Mouse (Mus musculus) ovary, adult 18-20 months (tissue): Measurements from ENCODE around the gene Clcn3.
"Not testable (repeated sequence)": the region's sequence is repeated elsewhere in the genome, so short reads cannot be mapped to it uniquely, and the experiment has no call there.

Experiments
- DNase-seq: peaks from one replicate; pipeline ENCODE4 v3.0.0; 2022; ENCODE audit warnings: low spot score, mixed read lengths

The Clcn3 gene

GRCm38 (mm10) chr8:60982701-60983687 lies at the start of gene Clcn3:
Clcn3 (minus strand) TSS chr8:60983300.
- peak; percentile 94 for DNase-seq

- no peak for DNase-seq
Measured at GRCm38 (mm10) chr8:60996468-60996867, 13.4 kb upstream of the Clcn3 start.

GRCm38 (mm10) chr8:60993639-60993986 lies 10.5 kb upstream of the Clcn3 start:
- DNase-seq, result no peak

- peak; percentile 95 for DNase-seq
Measured at GRCm38 (mm10) chr8:60992910-60993638, 10.0 kb upstream of the Clcn3 start, which contains the start of gene Nek1. Nek1 (plus strand) TSS chr8:60993195.

GRCm38 (mm10) chr8:60992561-60992909 lies 9.4 kb upstream of the Clcn3 start:
- DNase-seq, result peak; percentile 73

GRCm38 (mm10) chr8:60984260-60985010 lies 1.3 kb upstream of the Clcn3 start:
- not testable (repeated sequence) for DNase-seq

GRCm38 (mm10) chr8:60983688-60984079 lies 584 bp upstream of the Clcn3 start:
- DNase-seq, result no peak

GRCm38 (mm10) chr8:60981388-60981787 lies 1.7 kb downstream of the Clcn3 start:
- DNase-seq, result no peak

GRCm38 (mm10) chr8:60978496-60978895 lies 4.6 kb downstream of the Clcn3 start:
- no peak for DNase-seq

GRCm38 (mm10) chr8:60976818-60977217 lies 6.3 kb downstream of the Clcn3 start:
- DNase-seq, result no peak

- no peak for DNase-seq
Measured at GRCm38 (mm10) chr8:60974837-60975236, 8.3 kb downstream of the Clcn3 start.

GRCm38 (mm10) chr8:60973448-60973847 lies 9.7 kb downstream of the Clcn3 start:
- no peak for DNase-seq

GRCm38 (mm10) chr8:60971808-60972207 lies 11.3 kb downstream of the Clcn3 start:
- DNase-seq, result no peak

- no peak for DNase-seq
Measured at GRCm38 (mm10) chr8:60969091-60969490, 14.0 kb downstream of the Clcn3 start.

- no peak for DNase-seq
Measured at GRCm38 (mm10) chr8:60965741-60966140, 17.4 kb downstream of the Clcn3 start.

- DNase-seq, result no peak
Measured at GRCm38 (mm10) chr8:60965306-60965705, 17.8 kb downstream of the Clcn3 start.

GRCm38 (mm10) chr8:60964518-60964917 lies 18.6 kb downstream of the Clcn3 start:
- no peak for DNase-seq

- DNase-seq, result no peak
Measured at GRCm38 (mm10) chr8:60963931-60964330, 19.2 kb downstream of the Clcn3 start.

GRCm38 (mm10) chr8:60962763-60963162 lies 20.3 kb downstream of the Clcn3 start:
- no peak for DNase-seq

GRCm38 (mm10) chr8:60956847-60957246 lies 26.3 kb downstream of the Clcn3 start:
- DNase-seq, result no peak

GRCm38 (mm10) chr8:60954281-60955014 lies 28.7 kb downstream of the Clcn3 start:
- peak; percentile 79 for DNase-seq

- no peak for DNase-seq
Measured at GRCm38 (mm10) chr8:60952803-60953202, 30.3 kb downstream of the Clcn3 start.
